Mouse (Mus musculus): ENCODE data around the gene Vmn2r22.
"Not testable (repeated sequence)": the region's sequence is repeated elsewhere in the genome, so short reads cannot be mapped to it uniquely, and the experiment has no call there.

Gene Vmn2r22

GRCm38 (mm10) chr6:123650625-123651024 is at the start of gene Vmn2r22:
Gene Vmn2r22 (minus strand): TSS chr6:123650725.
- not testable (repeated sequence) for DNase-seq (ENCODE audit: low read depth, low spot score)

GRCm38 (mm10) chr6:123697213-123697612 is 46.7 kb upstream of the Vmn2r22 start:
- no peak for DNase-seq (ENCODE audit: low read depth, low spot score)

GRCm38 (mm10) chr6:123696639-123697038 is 46.1 kb upstream of the Vmn2r22 start:
- DNase-seq (ENCODE audit: low read depth, low spot score), result not testable (repeated sequence)

GRCm38 (mm10) chr6:123657040-123657439 is 6.5 kb upstream of the Vmn2r22 start:
- no peak for DNase-seq (ENCODE audit: low read depth, low spot score)

- DNase-seq (ENCODE audit: low read depth, low spot score), result not testable (repeated sequence)
Measured at GRCm38 (mm10) chr6:123639394-123639793, 11.1 kb downstream of the Vmn2r22 start.

- not testable (repeated sequence) for DNase-seq (ENCODE audit: low read depth, low spot score)
Measured at GRCm38 (mm10) chr6:123623784-123624183, 26.7 kb downstream of the Vmn2r22 start.

- not testable (repeated sequence) for DNase-seq (ENCODE audit: low read depth, low spot score)
Measured at GRCm38 (mm10) chr6:123588368-123588767, 62.2 kb downstream of the Vmn2r22 start.

- not testable (repeated sequence) for DNase-seq (ENCODE audit: low read depth, low spot score)
Measured at GRCm38 (mm10) chr6:123587796-123588328, 62.7 kb downstream of the Vmn2r22 start.

- DNase-seq (ENCODE audit: low read depth, low spot score), result not testable (repeated sequence)
Measured at GRCm38 (mm10) chr6:123583988-123584387, 66.5 kb downstream of the Vmn2r22 start.

- not testable (repeated sequence) for DNase-seq (ENCODE audit: low read depth, low spot score)
Measured at GRCm38 (mm10) chr6:123574698-123575097, 75.8 kb downstream of the Vmn2r22 start.

Data from retina, postnatal 7 days (tissue).